Mouse (Mus musculus): Measurements from ENCODE around the gene Col6a2. TPM values are rescaled to one million over a fixed set of nuclear protein-coding genes. Genes with fewer than 3 reads are reported as not detected.
A peak's percentile ranks its signal among the peaks of the same experiment; 100 is the strongest.

Gene Col6a2
- total RNA-seq, 2 experiments from 2014 or later, result not detected

DNA sequence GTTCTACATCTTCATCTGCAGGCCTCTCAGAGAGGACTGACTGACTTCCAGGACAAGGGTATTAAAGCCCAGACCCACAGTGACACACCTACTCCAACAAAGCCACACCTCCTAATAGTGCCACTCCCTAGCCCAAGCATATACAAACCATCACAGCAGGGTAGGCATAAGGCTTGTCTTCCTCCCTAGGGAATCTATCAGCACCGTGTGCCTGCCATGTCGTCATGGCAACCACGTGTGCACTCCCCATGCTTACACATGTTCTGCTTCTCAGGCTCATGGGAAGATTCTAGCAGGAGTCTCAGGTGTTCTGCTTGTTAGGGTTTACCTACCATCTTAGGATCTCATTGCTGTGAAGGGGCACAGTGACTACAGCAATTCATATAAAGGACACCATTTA lies 71.9 kb downstream of the Col6a2 start:
- ATAC-seq (replicated peaks; ENCODE audit: poor library complexity), result no peak

DNA sequence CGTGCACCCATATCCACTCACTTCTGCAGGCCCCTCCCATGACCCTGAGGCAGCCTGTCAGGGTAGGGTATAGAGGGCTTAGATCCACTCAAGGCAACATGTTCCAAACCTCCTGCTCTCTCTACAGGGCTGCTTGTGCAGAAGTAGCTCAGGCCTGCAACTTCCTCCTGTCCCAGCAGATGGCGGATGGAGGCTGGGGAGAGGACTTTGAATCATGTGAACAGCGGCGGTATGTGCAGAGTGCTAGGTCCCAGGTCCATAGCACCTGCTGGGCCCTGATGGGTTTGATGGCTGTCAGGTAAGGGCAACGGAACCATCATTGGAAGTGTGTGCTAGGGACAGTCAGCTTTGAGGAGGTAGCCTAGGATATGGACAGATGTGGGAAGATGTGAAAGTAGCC lies 73.0 kb downstream of the Col6a2 start:
- ATAC-seq (replicated peaks; ENCODE audit: poor library complexity), result peak; percentile 37; the same call in 1 of the 2 replicates

DNA sequence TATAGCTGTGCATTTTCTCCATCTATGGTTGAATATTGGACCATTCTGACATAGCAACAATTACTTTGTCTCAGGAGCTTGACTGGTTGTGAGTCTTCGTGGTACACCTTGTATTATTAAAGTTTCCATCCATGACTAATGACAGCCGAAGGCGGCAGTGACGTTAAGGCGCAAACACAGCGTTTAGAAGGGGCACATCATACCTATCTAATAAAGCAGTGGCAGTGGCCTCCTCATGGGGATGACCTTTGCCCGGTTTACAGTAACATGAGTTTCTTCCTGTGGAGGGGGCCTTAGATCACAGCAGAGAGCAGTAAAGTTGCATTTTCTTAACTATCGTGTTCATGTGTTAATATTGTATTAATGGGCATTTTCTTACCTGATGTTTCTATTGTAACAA lies 75.2 kb downstream of the Col6a2 start:
- no peak for ATAC-seq (replicated peaks; ENCODE audit: poor library complexity)

DNA sequence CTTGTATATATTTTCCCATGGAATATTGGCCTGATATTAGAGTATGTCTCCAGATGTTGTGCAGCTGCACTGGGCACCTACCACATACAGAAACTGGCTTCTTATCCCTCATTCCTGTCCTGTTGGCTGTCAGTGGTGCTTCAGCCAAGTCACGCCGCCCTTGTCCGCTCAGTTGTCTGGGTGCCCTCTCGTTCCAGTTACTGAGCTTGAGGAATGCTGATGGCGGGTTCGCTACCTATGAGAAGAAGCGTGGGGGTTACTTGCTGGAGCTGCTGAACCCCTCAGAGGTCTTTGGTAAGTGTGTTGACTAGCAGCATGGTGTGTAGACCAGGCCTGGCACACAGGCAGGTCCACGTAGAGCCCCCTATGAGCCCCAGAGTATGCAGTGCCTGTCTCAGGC lies 76.9 kb downstream of the Col6a2 start:
- no peak for ATAC-seq (replicated peaks; ENCODE audit: poor library complexity)

Other genes starting within 250 kb of the Col6a2 start
- not detected in 2 replicates for gene AC141477.1, start 183.2 kb downstream of the Col6a2 start, total RNA-seq (2015)
- gene AC141477.1, start 183.2 kb downstream of the Col6a2 start, total RNA-seq (2017), result 20.5 and 61.6 TPM in 2 replicates
- gene Pcnt, start 180.8 kb downstream of the Col6a2 start, total RNA-seq (2015), result 35.8 and 40.5 TPM in 2 replicates
- gene Pcnt, start 180.8 kb downstream of the Col6a2 start, total RNA-seq (2017), result 57.7 and 64.8 TPM in 2 replicates
- not detected in 2 replicates for gene 2610028H24Rik, start 174.5 kb downstream of the Col6a2 start, total RNA-seq (2015)
- gene 2610028H24Rik, start 174.5 kb downstream of the Col6a2 start, total RNA-seq (2017), result not detected in 2 replicates
- gene Mcm3ap, start 154.7 kb downstream of the Col6a2 start, total RNA-seq (2015), result 84.5 and 91.4 TPM in 2 replicates
- 68.3 and 85.3 TPM in 2 replicates for gene Mcm3ap, start 154.7 kb downstream of the Col6a2 start, total RNA-seq (2017)
- 2.1 and 2.3 TPM in 2 replicates for gene Ybey, start 154.5 kb downstream of the Col6a2 start, total RNA-seq (2015)
- gene Ybey, start 154.5 kb downstream of the Col6a2 start, total RNA-seq (2017), result 3.8 and 4.2 TPM in 2 replicates
- 0.61 and 2.4 TPM in 2 replicates for gene Lss, start 92.0 kb downstream of the Col6a2 start, total RNA-seq (2015)
- gene Lss, start 92.0 kb downstream of the Col6a2 start, total RNA-seq (2017), result 3.1 and 4.4 TPM in 2 replicates
- not detected in 2 replicates for gene Spatc1l, start 61.4 kb downstream of the Col6a2 start, total RNA-seq (2015)
- gene Spatc1l, start 61.4 kb downstream of the Col6a2 start, total RNA-seq (2017), result not detected in 2 replicates
- gene Ftcd, start 48.0 kb downstream of the Col6a2 start, total RNA-seq (2015), result not detected in 2 replicates
- gene Ftcd, start 48.0 kb downstream of the Col6a2 start, total RNA-seq (2017), result not detected in 2 replicates
- gene Col6a1, start 102.5 kb upstream of the Col6a2 start, total RNA-seq (2015), result not detected in 2 replicates
- gene Col6a1, start 102.5 kb upstream of the Col6a2 start, total RNA-seq (2017), result 0.27 TPM in 1 of 2 replicates, not detected in the other

All from megakaryocyte progenitor cell, adult 5-6 weeks (primary cell).